Mouse (Mus musculus) brain, embryonic 18.5 days (tissue): ENCODE measurements around the gene Gm867.

Source experiments
- DNase-seq: peaks from one replicate; pipeline ENCODE4 v3.0.0-alpha.2; 2012; ENCODE audit warnings: low read depth, low spot score

The Gm867 gene

DNA sequence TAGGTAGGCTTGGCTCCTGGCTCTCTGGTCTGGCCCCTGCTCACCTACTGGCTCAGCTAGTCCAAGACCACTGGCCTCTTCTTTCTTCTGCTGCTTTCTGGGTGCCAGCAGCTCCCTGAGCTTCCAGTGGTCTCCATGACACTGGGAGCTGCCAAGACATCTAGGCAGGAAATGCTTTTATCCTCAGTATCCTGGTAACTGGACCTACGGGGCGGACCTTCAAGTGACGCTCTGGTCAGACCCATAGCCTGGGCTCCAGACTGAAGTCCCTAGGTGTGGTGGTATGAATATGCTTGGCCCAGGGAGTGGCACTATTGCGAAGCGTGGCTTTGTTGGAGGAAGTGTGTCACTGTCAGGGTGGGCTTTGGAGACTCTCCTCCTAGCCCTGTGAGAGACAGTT is at the start of gene Gm867:
Gene Gm867 (minus strand): TSS at position 153 of the 400 bp plus-strand sequence.
- DNase-seq, result no peak

DNA sequence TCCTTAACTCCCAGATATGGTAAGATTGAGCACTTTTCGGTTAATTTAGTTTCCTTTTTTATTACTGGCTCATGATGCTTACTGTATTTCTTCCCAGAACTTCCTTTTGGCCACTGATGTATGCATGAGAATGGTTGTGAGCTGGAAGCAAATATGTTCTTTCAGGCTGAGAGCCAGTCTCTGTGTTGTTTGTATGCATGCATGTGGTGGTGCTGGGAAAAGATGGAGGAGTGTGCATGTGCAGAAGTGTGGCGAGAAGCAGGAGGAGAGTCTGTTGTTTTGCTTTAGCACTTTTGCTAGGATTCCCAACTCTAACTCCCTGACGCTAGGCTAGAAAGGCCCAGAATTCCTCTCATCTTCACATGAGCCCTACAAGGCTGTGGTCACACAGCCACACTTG is 39.0 kb upstream of the Gm867 start:
- peak; percentile 78 for DNase-seq

DNA sequence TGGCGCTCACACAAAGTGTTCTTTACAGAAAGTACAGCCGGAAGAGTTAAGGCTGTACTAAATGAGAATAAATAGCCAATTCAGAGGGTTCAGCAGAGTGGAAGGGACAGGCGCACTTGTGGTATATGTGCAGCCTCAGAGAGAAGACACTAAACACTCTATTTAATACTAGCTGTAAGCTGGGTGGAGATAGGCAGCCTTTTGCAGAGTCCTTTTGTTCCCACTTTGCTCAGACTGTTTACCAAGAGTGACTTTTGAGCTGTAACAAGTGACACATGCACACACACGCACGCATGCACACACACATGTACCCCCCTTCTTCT is 38.3 kb upstream of the Gm867 start:
- no peak for DNase-seq

DNA sequence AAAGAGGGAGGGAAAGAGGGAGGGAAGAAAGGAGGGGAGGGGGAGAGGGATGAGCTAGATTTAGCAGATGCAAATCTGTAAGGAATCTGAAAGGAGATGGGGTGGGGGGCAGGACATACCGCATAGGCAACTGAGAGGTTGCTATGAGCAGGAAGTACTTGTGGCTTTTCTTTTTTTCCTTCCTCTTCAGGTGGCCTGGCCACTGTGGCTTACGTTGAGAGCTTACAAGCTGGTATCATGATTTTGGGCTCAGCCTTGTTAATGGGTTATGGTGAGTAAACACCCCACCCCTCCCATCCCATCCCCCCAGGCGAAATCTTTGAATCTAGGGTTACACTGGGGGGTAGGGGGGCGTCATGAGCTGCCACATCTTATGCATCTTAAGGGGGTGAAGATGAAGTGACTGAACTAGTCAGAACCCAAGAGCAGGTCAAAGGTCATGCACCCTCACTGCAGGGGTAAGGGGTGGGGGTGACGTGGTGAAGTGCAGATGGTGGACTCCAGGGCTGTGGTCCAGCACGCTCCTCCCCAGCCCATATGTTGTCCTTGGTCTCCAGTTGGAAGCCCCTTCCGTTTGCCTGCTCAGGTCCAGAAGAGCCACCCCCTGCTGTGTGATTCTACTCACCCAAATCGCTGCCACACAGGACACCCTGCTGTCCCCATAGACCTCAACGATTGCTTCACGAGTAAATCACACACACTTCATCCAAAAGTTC is 37.8 kb upstream of the Gm867 start:
- DNase-seq, result no peak

DNA sequence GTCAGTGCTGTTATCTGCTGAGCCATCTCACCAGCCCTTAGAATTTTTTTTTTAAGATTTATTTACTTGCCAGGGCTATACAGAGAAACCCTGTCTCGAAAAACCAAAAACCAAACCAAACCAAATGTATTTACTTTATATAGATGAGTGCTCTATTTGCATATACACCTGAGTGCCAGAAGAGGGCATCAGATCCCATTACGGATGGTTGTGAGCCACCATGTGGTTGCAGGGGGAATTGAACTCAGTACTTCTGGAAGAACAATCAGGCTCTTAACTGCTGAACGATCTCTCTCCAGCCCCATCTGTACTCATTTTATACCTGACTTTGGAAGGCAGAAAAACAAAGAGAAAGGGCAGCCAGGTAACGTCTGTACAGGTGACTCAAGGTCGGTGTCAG is 34.7 kb upstream of the Gm867 start:
- no peak for DNase-seq

DNA sequence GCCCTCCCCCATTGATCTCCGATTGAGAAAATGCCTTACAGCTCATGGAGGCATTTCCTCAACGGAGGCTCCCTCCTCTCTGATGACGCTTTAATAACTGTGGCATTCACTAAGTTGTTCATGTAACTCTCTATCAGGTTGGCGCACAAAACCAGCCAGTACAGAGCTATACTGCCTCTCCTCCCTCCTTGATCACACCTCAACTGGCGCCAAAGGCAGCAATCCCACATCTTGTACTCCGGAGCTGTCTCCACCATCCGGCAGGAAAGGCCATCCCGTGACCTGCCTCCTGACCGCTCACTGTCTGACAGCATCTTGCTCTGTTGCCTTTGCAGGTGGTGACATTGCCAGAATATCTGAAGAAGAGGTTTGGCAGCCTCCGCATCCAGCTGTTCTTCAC is 33.4 kb upstream of the Gm867 start:
- no peak for DNase-seq

DNA sequence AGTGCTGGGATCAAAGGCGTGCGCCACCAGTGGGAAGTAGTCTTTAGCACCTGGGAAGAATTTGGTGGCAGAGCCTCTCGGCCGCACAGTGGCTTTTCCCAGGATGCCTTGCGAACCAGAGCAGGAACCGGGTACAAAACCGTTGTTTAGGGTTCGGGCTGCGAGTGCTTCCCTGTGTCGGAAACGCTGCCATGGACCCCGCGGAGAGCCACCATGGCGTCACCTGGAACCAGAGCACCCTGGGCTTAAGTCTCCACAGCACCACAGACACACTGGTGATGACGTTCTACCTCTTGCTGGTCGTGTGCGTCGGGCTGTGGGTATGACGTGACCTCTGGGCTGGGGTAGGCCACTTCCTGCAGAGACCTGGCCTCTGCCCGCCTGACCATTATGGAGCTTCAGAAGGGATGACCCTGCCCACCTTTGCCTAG is 13.9 kb upstream of the Gm867 start, which contains the start of gene Gm5134:
Gene Gm5134 (plus strand): TSS at position 134 of the 431 bp plus-strand sequence.
- no peak for DNase-seq

DNA sequence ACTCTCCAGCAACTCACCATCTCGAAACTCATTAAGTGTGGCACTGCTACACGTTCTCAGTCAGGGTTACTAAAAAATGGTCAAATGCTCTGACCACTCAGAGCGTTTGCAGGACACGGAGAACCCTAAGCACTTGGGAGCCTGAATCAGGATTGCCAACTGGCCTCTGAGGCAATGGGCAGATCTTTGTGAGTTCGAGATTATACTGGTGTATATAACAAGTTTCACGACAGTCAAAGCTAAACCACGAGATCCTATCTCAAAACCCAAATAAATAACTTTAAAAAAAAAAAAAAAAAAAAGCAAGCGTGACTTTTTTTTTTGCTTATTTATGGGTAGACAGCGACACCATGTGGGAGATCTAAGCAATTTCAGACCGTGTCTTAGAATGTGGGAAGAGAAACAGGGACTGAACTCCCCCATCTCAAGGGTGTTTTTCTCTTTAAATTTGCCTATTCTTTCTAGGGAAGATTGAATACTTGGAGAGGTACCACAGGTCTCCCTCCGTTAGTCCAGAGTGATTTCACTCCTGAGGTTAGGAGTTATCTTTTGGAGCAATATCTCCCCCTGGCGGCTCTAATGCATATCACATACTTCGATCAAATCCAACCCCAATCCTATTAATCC is 11.1 kb upstream of the Gm867 start:
- DNase-seq, result no peak

DNA sequence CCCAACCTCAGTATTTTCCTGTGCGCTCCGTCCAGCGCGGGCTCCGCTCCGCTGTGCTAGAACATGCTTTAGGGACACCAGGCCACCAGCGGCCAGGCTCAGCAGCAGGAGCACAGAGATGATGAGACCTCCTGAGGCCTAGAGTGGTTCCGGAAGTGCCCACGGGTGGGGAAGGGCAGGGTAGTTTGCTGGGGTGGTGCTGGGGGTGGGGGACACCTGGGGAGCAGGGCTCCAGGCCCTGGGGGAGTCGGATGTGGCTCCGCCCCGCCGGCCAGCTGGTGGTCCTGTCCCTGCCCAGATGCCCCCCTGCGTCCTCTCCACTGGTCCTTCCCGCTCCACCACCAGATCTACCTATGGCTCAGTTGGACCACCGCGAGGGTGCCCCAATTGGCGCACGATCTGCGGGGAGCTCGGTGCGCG is 10.3 kb upstream of the Gm867 start:
- no peak for DNase-seq

DNA sequence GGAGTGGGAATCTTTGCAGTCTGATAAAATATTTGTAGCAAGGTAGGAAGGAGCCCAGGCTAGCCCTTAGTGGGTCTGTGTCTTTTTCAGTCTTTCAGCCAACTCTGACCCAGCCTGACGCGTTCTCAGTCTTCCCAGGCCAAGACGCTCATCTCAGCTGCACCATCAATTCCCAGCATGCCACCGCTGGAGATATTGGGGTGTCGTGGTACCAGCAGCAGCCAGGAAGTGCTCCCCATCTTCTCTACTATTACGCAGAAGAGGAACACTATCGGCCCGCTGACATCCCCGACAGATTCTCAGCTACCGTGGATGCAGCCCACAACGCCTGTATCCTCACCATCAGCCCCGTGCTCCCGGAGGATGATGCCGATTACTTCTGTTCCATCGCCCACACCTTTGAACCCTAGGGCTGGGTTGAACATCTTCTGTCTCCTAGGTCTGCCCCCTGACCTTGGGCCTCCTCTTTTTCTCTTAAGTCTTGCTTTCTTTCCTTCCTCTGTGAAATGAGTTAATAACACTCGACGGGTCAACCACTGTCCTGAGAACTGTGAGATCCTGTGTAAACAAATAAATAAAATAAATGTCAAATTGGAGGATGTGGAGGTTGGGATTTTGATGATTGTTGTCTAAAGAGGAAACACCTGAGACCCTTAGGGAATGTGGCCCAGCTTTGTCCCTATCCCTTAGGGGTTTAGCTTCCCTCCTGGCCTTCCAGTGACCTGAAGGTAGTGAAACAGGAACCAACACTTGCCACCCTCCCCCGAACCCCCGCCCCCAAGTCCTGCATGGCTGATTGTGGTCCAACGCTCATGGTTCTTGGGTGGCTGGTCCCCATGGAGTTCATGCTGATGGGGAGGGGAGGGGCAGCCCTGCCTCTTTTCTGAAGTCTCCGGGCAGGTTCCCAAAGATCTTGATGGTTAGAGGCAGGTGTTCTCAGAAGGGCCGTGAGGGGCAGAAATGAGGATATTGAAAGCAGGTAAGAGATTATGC is 8.9 kb upstream of the Gm867 start:
- DNase-seq, result no peak

DNA sequence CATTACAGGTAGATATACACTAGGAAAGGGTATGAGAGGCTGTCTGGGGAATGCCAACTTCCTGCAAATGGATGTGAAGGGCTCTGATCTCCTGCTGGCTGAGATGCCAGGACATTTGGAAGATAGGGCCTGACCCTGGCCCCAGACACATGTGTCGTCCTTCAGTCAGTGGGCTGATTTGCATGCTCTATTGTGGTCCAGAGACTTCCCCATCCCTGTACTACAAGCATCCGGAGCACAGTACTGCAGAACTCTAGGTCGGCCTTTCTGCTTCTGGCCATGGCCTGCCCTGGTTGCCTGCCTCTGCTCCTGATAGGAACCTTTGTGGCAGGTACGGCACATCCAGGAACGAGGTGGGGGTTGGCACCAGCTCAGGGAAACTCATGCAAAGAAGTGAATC is 7.6 kb upstream of the Gm867 start:
- no peak for DNase-seq

DNA sequence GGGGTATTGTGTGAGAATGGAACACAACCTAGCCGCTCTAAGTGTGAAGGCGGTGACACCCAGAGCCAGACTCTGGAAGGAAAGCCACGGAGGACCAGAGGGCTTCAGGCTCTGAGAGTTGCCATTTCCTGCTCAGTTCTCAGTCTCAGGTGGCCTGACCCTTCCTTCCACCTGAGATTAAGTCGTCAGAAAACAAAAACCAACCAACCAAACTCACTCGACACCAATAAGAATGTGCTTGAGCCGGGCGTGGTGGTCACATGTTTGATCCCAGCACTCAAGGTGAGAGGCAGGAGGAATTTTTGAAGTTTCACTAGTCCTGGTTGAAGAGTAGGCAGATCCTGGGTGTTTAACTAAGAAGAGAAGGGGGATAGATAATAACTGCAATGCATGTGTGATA is 5.4 kb upstream of the Gm867 start:
- DNase-seq, result no peak

DNA sequence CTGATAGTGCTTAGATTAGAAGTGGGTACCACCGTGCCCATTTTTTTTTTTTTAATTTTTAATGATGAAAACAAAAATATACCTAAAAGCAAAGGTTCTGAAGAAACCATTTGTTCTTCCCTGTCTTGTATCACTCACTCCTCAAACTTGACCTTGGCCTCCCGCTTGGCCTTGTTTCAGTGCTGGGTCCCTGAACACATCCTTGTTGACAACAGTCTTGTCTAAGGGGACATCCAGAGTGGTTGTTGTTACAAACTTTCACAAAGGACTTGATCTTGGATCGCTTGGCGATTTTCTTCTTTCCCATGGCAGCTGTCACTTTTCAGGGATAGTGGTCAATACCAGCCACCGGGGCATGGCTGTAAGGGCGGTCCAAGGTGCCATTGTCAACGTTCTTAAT is 4.7 kb upstream of the Gm867 start:
- no peak for DNase-seq

DNA sequence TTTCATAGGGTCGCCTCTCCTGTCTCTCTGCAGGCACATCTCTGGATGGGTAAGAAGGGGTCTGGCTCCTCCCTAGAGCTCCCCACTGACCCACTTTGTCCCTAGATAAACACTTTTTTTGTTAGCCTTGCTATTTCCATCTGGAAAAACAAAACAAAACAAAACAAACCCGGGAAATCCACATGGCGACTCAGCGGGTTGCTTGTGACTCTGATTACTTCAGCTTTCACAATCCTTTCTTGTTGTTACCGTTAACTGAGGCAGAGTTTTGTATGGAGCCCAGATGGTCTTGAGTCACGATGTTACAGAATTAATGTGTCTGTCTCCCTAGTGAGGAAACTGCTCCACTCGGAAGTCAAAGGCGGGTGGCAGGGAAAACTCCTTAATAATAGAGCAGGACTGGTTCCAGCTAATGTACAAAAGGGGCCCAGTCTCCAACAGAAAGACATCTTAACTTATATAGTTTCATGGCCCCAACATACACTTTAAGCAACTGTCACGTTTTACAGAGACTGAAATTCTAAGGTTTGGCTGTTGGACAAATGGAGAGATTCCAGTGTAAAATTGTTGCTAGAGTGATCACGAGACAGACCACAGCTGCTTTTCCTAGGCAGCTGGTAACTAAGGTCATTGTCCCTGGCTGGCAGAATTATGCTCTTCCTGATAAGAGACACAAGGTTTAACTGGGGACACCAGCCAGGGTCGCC is 3.7 kb upstream of the Gm867 start:
- no peak for DNase-seq

DNA sequence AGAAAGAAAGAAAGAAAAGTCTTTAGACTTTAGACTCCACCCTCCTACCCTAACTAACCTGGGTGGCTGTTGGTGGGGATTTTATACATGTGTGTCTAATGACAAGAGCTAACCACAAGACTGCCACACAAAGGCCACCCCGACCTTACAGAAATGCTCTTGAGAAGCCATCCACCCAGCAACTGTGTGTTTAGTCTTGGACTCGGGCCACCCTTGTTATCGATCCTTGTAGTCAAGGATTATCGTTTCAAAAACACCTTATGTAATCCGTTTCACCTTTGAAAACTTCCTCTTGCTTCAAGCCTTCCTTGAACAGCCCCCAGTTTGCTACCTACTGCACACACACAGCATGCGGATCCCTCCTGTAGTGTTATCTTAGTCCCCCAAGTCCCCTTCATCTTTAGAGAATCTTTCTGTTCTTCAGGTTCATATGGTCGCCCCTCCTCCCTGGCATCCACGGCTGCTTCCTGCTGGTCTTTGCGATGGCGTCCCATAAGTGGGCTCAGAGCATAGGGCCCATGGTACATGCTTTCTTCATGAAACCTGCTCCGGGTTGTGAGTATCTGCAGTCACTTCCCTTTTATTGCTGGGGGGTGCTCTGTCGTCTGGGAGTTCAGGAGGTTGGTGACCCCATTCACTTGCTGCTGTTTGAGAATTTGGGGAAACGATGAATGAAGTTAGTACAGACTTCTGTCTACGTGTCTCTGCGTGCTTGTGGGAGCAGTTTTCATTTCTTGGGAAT is 2.4 kb upstream of the Gm867 start, which contains the start of gene Vpreb3:
Gene Vpreb3 (plus strand): TSS at position 322 of the 742 bp plus-strand sequence.
- DNase-seq, result no peak

DNA sequence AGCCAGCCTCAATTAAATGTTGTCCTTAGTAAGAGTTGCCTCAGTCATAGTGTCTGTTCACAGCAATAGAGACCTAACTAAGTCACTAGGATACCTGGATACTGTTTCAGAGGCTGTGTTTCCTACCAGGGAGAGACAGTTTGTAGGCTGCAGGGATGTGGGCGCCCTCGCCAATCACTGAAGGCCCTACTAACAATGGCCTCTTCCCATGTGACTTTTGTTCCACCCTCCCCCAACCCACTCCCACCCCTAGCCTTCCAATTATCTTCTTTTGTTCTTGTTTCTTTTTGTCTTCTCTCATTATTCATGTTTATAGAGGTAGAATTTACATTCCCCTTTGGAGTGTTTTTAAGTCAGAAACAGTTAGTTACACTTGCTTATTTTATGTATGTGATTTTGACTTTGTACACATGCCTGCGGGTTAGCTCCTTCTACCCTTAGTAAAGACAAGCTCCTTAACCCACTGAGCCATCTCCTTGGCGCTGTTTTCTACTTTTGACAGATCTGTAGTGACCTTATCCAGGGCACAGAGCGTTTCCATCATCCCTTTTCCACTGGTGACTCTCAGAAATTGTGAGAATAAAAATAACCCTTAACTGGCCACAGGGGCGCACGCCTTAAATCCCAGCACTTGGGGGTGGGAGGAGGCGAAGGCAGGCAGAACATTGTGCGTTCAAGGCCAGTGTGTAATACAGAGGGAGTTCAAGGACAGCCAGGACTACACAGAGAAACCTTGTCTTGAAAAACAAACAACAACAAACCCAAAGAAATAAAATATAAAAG is 761 bp upstream of the Gm867 start:
- DNase-seq, result no peak

DNA sequence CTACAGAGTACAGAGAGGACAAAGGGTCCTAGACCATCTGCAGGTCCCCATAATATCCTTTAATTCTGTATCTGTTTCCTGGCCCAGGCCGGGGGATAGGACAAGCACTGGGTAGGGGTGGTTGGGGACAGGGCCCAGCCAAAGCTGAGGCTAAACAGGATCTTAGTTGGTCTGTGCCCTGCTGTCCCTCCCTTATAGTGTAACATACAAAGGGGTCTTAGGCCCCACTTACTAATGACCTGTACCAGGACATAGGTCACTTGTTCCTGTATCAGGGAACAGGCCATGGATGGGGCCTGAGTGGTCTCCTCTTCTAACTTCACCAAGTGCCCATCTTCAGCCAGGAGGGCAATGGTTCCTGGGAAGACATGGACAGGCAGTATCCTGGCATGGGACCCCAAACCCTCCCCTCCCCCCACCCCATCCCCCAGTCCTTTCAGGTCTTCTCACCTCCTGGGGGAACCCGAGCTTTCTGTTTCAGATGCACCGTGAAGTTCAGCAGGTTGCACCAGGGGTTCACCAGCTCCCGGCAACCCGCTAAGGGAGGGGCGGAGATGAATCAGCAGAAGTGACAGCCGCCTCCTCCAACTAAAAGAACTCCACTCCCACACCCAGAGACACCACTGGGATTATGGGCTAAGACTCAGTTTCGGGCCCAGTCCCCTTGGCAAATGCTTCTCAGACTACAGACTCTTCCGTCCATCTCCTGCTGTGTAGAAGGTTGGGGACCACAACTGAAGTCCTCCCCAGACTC is 814 bp downstream of the Gm867 start:
- DNase-seq, result no peak

DNA sequence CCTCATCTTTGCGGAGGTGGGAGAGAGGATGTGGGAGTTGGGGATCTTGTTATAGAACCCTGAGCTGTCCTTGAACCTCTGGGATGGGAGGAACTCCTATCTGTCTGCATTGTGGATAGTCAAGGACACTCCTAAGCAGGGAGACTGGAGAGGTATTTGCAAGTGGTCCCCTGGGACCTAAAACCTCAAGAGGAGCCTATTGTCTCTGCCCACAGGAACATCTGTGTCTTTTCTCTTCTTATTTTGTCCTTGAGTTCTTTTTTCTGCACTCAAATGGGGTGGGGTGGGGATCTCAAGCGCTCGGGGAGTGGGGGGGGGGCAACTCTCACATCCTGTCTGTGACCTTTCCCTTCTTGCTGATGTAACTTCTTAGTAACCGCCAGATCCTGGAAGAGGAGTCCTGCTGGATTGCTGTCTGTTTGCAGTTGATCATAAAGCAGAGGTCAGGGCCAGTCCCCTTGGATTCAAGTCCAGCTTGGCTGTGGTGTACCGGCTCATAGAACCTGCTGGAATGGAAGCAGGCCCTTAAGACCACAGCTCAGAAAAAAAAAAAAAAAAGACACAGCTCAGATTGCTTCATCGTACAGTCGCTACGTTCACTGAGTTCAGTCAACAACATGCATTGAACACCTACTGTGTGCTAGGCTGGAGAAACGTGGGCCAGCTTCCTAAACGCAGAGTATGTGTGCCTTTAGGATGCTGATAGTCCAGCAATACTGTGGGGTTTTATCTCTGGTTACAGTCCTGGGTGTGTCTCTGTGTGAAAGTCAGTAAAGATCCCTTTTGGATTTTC is 2.4 kb downstream of the Gm867 start:
- DNase-seq, result no peak
